Mouse (Mus musculus): ENCODE results near the gene Birc3.

GRCm38 (mm10) chr9:7841221-7841620 is 31.8 kb downstream of the Birc3 start:
- TF ChIP-seq SMC3 (IDR thresholded peaks at IDR 0.05; ENCODE audit: low read depth, low read length) (no peak), MAZ (IDR thresholded peaks at IDR 0.05; ENCODE audit: low read depth, low read length) (no peak), HCFC1 (IDR thresholded peaks at IDR 0.05; ENCODE audit: low read depth, low read length) (no peak), ETS1 (IDR thresholded peaks at IDR 0.05; ENCODE audit: low read depth, low read length) (no peak), TCF12 (IDR thresholded peaks at IDR 0.05; ENCODE audit: low read depth, low read length) (no peak), RCOR1 (IDR thresholded peaks at IDR 0.05; ENCODE audit: low read depth, low read length) (no peak), JUND (IDR thresholded peaks at IDR 0.05; ENCODE audit: low read depth, low read length) (no peak), GATA1 (IDR thresholded peaks at IDR 0.05; ENCODE audit: low read depth, low read length) (no peak), EP300 (IDR thresholded peaks at IDR 0.05; ENCODE audit: low read depth in 1 of 2, low read length in 2 of 2) (no peak), CTCF (IDR thresholded peaks at IDR 0.05 in 2 of 3, conservative IDR thresholded peaks at IDR 0.05 in 1 of 3; ENCODE audit: control insufficient read depth in 1 of 3, insufficient read depth in 1 of 3, low read depth in 2 of 3, low read length in 3 of 3, poor library complexity in 1 of 3, severe bottlenecking in 1 of 3) (no peak), NRF1 (IDR thresholded peaks at IDR 0.05; ENCODE audit: insufficient read depth, low read depth, low read length, poor library complexity, severe bottlenecking) (no peak)
